Mouse (Mus musculus) mesoderm, embryonic 11.5 days (tissue): Measurements from ENCODE around the gene Abca17.

Experiments
- DNase-seq: peaks from one replicate; pipeline ENCODE4 v3.0.0-alpha.2; 2012; ENCODE audit warnings: low read depth, low spot score

Abca17 gene

GRCm38 (mm10) chr17:24346831-24347230 is 4.0 kb downstream of the Abca17 start:
- no peak for DNase-seq

DNA sequence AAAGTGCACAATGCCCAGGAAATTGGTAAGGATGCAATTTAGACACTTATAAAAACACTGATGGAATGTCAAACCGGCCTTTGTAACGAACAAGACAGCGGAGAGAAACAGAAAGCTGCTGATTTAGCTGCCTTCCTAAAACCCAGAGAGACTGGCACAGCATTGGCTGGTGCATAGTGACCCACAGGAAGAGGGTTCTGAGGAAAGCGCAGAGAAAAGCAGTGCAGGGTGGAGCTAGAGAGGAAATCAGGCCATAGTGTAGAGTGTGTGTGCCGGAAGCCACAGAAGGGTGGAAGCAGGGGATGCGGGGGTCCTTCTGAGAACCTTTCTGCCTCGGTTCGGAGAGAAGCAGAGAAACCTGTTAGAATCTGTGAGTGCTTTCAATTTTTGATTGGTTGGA is 6.2 kb downstream of the Abca17 start:
- DNase-seq = no peak

DNA sequence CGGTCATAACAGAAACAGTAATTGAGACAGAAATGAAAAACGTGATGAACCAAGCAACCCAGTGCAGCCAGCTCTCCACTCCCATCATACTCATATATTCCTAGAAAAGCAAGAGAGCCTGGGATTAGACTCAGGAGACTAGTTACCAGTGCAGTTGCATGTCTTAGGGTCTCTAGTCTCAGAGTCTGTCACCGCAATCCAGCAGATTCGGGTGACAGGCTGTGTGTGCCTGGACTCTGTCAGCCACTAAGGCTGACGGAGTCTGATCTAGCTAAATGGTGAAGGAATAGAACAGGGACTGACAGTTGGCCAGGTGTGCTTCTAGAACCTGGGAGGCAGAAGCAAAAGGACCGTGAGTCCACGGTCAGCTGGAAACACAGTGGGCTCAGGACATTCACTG is 23.2 kb downstream of the Abca17 start:
- DNase-seq = no peak

GRCm38 (mm10) chr17:24325051-24325450 is 25.8 kb downstream of the Abca17 start:
- no peak for DNase-seq

- DNase-seq = no peak
These were observed 30.0 kb downstream of the Abca17 start for GRCm38 (mm10) chr17:24320826-24321225.

GRCm38 (mm10) chr17:24307500-24307899 is 43.4 kb downstream of the Abca17 start:
- peak; percentile 8 for DNase-seq

DNA sequence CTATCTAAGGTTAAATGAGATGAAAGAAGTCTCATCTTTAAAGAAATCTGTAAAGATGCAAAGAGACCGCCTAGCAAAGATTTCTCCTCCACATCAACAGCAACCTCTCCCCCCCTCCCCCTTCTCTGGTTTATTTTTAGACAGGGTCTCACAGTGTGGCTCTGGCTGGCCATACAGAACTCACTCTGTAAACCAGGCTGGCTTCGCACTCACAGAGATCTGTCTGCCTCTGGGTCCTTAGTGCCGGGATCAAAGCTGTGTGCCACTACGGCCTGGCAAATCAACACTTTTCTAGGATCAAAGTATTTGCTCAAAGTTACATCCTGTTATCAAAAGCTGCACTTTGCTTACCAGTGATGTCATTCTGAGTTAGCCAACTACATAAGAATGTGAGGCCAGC is 50.2 kb downstream of the Abca17 start:
- no peak for DNase-seq

- DNase-seq = no peak
These were observed 61.5 kb downstream of the Abca17 start for GRCm38 (mm10) chr17:24289338-24289737.

GRCm38 (mm10) chr17:24288477-24288876 is 62.4 kb downstream of the Abca17 start:
- no peak for DNase-seq

DNA sequence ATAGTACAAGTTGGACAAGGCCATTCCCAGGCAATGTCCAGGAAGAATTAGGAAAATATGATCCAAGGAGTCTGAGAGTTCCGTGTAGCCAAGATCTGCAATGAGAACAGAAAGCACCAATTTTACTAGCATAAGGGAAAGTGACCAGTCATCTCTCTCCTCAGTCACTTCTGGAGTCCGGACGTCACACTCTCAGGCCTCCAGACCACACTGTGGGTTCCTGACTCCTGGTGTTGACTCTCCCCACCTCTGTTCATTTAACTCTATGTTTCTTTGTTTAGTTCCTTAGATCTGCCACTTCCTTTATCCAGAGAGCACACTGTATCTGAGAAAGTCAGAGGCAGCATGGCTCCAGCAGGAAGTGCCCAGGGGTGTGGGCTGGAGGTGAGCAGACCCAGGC is 65.2 kb downstream of the Abca17 start:
- no peak for DNase-seq

DNA sequence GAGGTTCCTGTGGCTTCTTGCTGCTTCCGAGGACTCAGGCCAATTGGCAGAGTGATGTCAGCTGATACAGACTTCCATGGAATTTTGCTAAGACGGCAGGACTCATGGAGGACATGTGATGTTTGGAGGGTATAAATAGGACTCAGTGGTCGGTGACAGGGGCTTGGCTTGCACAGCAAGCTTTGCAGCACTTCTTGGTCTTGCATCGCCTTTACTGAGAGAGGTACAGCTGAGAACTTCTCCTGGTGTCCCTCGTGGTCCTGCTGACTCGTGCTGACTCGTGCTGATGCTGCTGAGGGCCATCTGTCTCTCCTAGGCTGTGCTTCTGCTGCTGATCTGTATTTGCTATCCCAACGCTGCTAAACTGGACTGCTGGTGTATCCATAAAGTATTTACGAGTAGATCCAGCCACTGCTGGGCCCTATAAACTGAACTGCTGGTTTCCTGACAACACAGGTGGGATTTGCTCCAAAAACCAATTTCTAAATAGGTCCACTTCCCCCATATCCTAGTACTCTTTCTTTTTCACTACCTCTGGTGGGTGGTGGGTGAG is 67.5 kb downstream of the Abca17 start:
- no peak for DNase-seq

DNA sequence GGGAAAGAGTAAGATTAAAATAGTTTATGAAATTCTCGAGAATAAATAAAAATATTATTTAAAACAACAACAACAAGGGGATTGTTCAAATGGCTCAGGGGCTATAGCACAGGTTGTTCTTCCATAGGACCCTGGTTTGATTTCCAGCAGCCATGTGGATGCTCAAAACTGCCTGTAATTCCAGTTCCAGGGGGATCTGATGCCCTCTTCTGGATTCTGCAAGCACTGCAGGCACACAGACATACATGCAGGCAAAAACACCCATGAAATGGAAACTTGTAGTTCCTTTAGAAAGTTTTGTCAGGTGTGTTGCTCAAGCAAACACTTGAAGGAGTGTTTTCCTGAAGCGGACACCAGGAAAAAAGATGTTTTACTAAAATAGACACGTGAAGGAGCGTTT is 68.2 kb downstream of the Abca17 start:
- peak; percentile 4 for DNase-seq

DNA sequence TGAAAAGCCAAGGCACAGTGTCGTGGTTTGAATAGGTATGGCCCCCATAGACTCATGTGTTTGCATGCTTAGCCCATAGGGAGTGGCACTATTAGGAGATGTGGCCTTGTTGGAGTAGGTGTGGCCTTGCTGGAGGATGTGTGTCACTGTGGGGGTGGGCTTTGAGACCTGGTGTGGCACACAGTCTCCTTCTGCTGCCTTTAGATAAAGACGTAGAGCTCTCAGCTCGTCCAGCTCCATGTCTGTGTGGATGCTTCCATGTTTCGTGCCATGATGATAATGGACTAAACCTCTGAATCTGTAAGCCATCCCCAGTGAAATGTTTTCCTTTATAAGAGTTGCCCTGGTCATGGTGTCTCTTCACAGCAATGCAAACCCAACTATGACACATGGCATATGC is 71.0 kb downstream of the Abca17 start:
- no peak for DNase-seq

GRCm38 (mm10) chr17:24267133-24267532 is 83.7 kb downstream of the Abca17 start:
- DNase-seq = no peak

- DNase-seq = no peak
These were observed 86.1 kb downstream of the Abca17 start for GRCm38 (mm10) chr17:24264766-24265165.

- DNase-seq = no peak
These were observed 90.4 kb downstream of the Abca17 start for GRCm38 (mm10) chr17:24260516-24260915.

- no peak for DNase-seq
These were observed 91.2 kb downstream of the Abca17 start for GRCm38 (mm10) chr17:24259702-24260101.

- DNase-seq = no peak
These were observed 91.9 kb downstream of the Abca17 start for GRCm38 (mm10) chr17:24258981-24259380.

- DNase-seq = no peak
These were observed 98.5 kb downstream of the Abca17 start for GRCm38 (mm10) chr17:24252329-24252728.

GRCm38 (mm10) chr17:24251320-24252069 is 99.4 kb downstream of the Abca17 start, which contains the start of gene Ccnf:
Ccnf (minus strand) TSS chr17:24251484.
- DNase-seq = peak; percentile 98

DNA sequence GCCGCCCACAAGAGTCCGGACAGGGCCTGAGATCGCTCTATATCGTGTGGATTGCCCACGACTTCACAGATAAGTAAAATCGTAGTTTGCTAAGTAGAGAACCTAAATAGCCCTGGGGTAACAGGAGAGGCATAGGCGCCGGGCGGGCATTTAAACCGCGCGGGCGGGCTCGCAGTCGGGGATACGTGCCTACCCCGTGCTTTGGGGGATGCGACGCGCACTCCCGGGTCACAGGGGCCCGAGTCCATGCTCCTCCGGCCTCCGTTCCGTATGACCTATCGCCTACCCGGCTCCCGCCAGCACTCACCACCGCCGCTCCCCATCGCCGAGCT is 99.9 kb downstream of the Abca17 start:
- peak; percentile 5 for DNase-seq

- DNase-seq = no peak
These were observed 102.2 kb downstream of the Abca17 start for GRCm38 (mm10) chr17:24248641-24249040.

- no peak for DNase-seq
These were observed 106.8 kb downstream of the Abca17 start for GRCm38 (mm10) chr17:24244061-24244460.
